9 mouse cellular contexts compared by ENCODE assay signal in genomic region chr7:62922246-62922645, GRCm38 (mm10).
DNase-seq lines count a peak whose midpoint lies in the region; ATAC-seq and TF ChIP-seq lines count a peak whose summit lies in the region.
"Had no signal": no experiment of that assay in that cellular context is flagged by ENCODE, and none has a peak within 500 bp of the region (broad histone marks: within the 10 kb centered on the region; RNA-seq: fewer than 3 reads in every experiment).

No protein-coding gene starts in this region.

- peak; percentile 37 for TF ChIP-seq RAD21 in MEL (IDR thresholded peaks at IDR 0.05; ENCODE audit: low read depth, low read length)

- H3K4me1 ChIP-seq in hindbrain, embryonic 12.5 days, result no peaks in the 10 kb centered on the region
- no peaks in the 10 kb centered on the region for H3K4me1 ChIP-seq in hindbrain, embryonic 14.5 days (replicated peaks; ENCODE audit: control insufficient read depth, insufficient read depth, low read length)
- no peaks in the 10 kb centered on the region for H3K4me1 ChIP-seq in MEL (ENCODE audit: control insufficient read depth in 1 of 2, insufficient read depth in 2 of 2, low read length in 2 of 2)
- H3K4me1 ChIP-seq in neural tube, embryonic 11.5 days (ENCODE audit: control insufficient read depth, insufficient read depth, low read length), result no peaks in the 10 kb centered on the region
- H3K4me1 ChIP-seq: heart, embryonic 15.5 days had no signal

- H3K9me3 ChIP-seq in hindbrain, embryonic 12.5 days (replicated peaks), result no peaks in the 10 kb centered on the region
- no peaks in the 10 kb centered on the region for H3K9me3 ChIP-seq in hindbrain, embryonic 14.5 days (ENCODE audit: control insufficient read depth, low read length)
- no peaks in the 10 kb centered on the region for H3K9me3 ChIP-seq in MEL (replicated peaks; ENCODE audit: insufficient read depth, low read length)
- H3K9me3 ChIP-seq in neural tube, embryonic 11.5 days (ENCODE audit: control insufficient read depth, low read length), result no peaks in the 10 kb centered on the region
- H3K9me3 ChIP-seq: heart, embryonic 15.5 days had no signal

- H3K4me3 ChIP-seq in hindbrain, embryonic 12.5 days, result no peak overlapping the region
- no peak overlapping the region for H3K4me3 ChIP-seq in hindbrain, embryonic 14.5 days (replicated peaks; ENCODE audit: low read length)
- no peak overlapping the region for H3K4me3 ChIP-seq in MEL (ENCODE audit: control insufficient read depth in 1 of 2, insufficient read depth in 1 of 2, low read depth in 2 of 2, low read length in 2 of 2)
- no peak overlapping the region for H3K4me3 ChIP-seq in neural tube, embryonic 11.5 days (ENCODE audit: low read depth, low read length)
- H3K4me3 ChIP-seq: heart, embryonic 15.5 days had no signal

- WGBS in hindbrain, embryonic 12.5 days, result 0% methylated on average over 1 of the region's 1 CpGs
- WGBS in hindbrain, embryonic 14.5 days, result 0% methylated on average over 1 of the region's 1 CpGs
- WGBS in neural tube, embryonic 11.5 days, result 5% methylated on average over 1 of the region's 1 CpGs

- no peak overlapping the region for H3K4me2 ChIP-seq in hindbrain, embryonic 12.5 days (replicated peaks)
- H3K4me2 ChIP-seq in hindbrain, embryonic 14.5 days (replicated peaks), result no peak overlapping the region
- H3K4me2 ChIP-seq in neural tube, embryonic 11.5 days (ENCODE audit: low read depth), result no peak overlapping the region
- H3K4me2 ChIP-seq: heart, embryonic 15.5 days had no signal

- DNase-seq in hindbrain, embryonic 14.5 days (ENCODE audit: low spot score), result no peak
- DNase-seq in MEL (ENCODE audit: low read depth, low spot score), result peak; percentile 20
- peak; percentile 52 to 73 for DNase-seq in cerebellum, postnatal 14 days
- peak; percentile 32 for DNase-seq in layer of hippocampus, adult 9-11 months
- DNase-seq in neural tube, embryonic 11.5 days (ENCODE audit: low spot score), result peak; percentile 21
- no peak for DNase-seq in c-Kit-positive CD71-positive TER-119-positive erythroid progenitor cells, embryonic 14.5 days (ENCODE audit: low spot score)
- DNase-seq in gastrocnemius, postnatal 14 days, result no peak

- H3K36me3 ChIP-seq in hindbrain, embryonic 12.5 days, result no peaks in the 10 kb centered on the region
- H3K36me3 ChIP-seq in hindbrain, embryonic 14.5 days (replicated peaks; ENCODE audit: control insufficient read depth, insufficient read depth), result no peaks in the 10 kb centered on the region
- no peaks in the 10 kb centered on the region for H3K36me3 ChIP-seq in MEL (ENCODE audit: control insufficient read depth in 1 of 2, insufficient read depth in 2 of 2, low read length in 2 of 2)
- H3K36me3 ChIP-seq in neural tube, embryonic 11.5 days (ENCODE audit: control insufficient read depth, insufficient read depth, low read length), result no peaks in the 10 kb centered on the region
- H3K36me3 ChIP-seq: heart, embryonic 15.5 days had no signal

- ATAC-seq in hindbrain, embryonic 12.5 days (ENCODE audit: low FRiP score), result peak; percentile 32; the same call in 1 of the 2 replicates
- no peak for ATAC-seq in hindbrain, embryonic 14.5 days (ENCODE audit: low FRiP score)
- ATAC-seq in neural tube, embryonic 11.5 days (ENCODE audit: insufficient read depth, low FRiP score, low TSS enrichment), result no peak

- H3K79me2 ChIP-seq in MEL (ENCODE audit: control insufficient read depth, insufficient read depth, low read length, poor library complexity), result no peaks in the 10 kb centered on the region

- no peak for TF ChIP-seq EP300 in MEL (IDR thresholded peaks at IDR 0.05; ENCODE audit: low read depth in 1 of 2, low read length in 2 of 2)

- intact Hi-C loops in gastrocnemius, postnatal 14 days (cut with DNase I; ENCODE audit: low total_unique reads), result loop anchor here (10.0 kb wide), 1 partner anchor 293 kb away; the partner anchor contains the start of gene Chrna7

- H3K9ac ChIP-seq in hindbrain, embryonic 12.5 days, result no peak overlapping the region
- H3K9ac ChIP-seq in hindbrain, embryonic 14.5 days, result no peak overlapping the region
- no peak overlapping the region for H3K9ac ChIP-seq in MEL (ENCODE audit: control insufficient read depth, low read depth, low read length, poor library complexity, severe bottlenecking)
- H3K9ac ChIP-seq in neural tube, embryonic 11.5 days (ENCODE audit: low read length), result no peak overlapping the region
- H3K9ac ChIP-seq: heart, embryonic 15.5 days had no signal

- no peaks in the 10 kb centered on the region for H3K27me3 ChIP-seq in hindbrain, embryonic 12.5 days
- no peaks in the 10 kb centered on the region for H3K27me3 ChIP-seq in hindbrain, embryonic 14.5 days (ENCODE audit: control insufficient read depth, insufficient read depth, low read length)
- no peaks in the 10 kb centered on the region for H3K27me3 ChIP-seq in MEL (ENCODE audit: control insufficient read depth in 1 of 2, insufficient read depth in 2 of 2, low read length in 2 of 2)
- H3K27me3 ChIP-seq in neural tube, embryonic 11.5 days (ENCODE audit: control insufficient read depth, insufficient read depth, low read length), result no peaks in the 10 kb centered on the region
- H3K27me3 ChIP-seq: heart, embryonic 15.5 days had no signal

- TF ChIP-seq POLR2A in MEL (IDR thresholded peaks at IDR 0.05; ENCODE audit: control insufficient read depth in 1 of 2, insufficient read depth in 1 of 2, low read depth in 1 of 2, low read length in 2 of 2, poor library complexity in 1 of 2), result no peak

- H3K27ac ChIP-seq in hindbrain, embryonic 12.5 days, result no peak overlapping the region
- H3K27ac ChIP-seq in hindbrain, embryonic 14.5 days, result no peak overlapping the region
- no peak overlapping the region for H3K27ac ChIP-seq in MEL (ENCODE audit: control insufficient read depth, low read depth, low read length)
- no peak overlapping the region for H3K27ac ChIP-seq in neural tube, embryonic 11.5 days (ENCODE audit: low read depth, low read length)
- H3K27ac ChIP-seq: heart, embryonic 15.5 days had no signal

- TF ChIP-seq CTCF in MEL (IDR thresholded peaks at IDR 0.05 in 2 of 3, conservative IDR thresholded peaks at IDR 0.05 in 1 of 3; ENCODE audit: control insufficient read depth in 1 of 3, insufficient read depth in 1 of 3, low read depth in 2 of 3, low read length in 3 of 3, poor library complexity in 1 of 3, severe bottlenecking in 1 of 3), result peak; percentile 10 to 43 (median 32); a peak in 3 of 6 replicates

TF ChIP-seq in MEL, 35 proteins besides CTCF, POLR2A, EP300 and RAD21:
- TF ChIP-seq CHD1 (IDR thresholded peaks at IDR 0.05; ENCODE audit: low read depth, low read length) (no peak), CHD2 (IDR thresholded peaks at IDR 0.05; ENCODE audit: low read length) (no peak), JUND (IDR thresholded peaks at IDR 0.05; ENCODE audit: low read depth, low read length) (no peak)
TF ChIP-seq in MEL: peak in this region for 0.

Comparison
In these comparisons a context has a peak if more than half of its experiments do, and no peak if none do; other contexts are left out.
1. DNase-seq: peak in MEL (single experiment), cerebellum, postnatal 14 days (2 of 2), layer of hippocampus, adult 9-11 months (single experiment) and neural tube, embryonic 11.5 days (single experiment); none in hindbrain, embryonic 14.5 days (single experiment), c-Kit-positive CD71-positive TER-119-positive erythroid progenitor cells, embryonic 14.5 days (single experiment) and gastrocnemius, postnatal 14 days (single experiment).